Mouse (Mus musculus) intestine, postnatal 0 days (tissue): ENCODE measurements around the gene Nudt17. TPM values are rescaled to one million over a fixed set of nuclear protein-coding genes. Genes with fewer than 3 reads are reported as not detected.

ENCODE experiments used
- ATAC-seq: fragments of 200-750 bp; cut with Nextera tagmentation; 2 replicates; pipeline ENCODE4 v1.8.0; 2017; ENCODE audit warnings: mild to moderate bottlenecking, moderate TSS enrichment, moderate library complexity
- H3K27ac ChIP-seq: fragments of 300-500 bp; sonication (generic); 2 replicates; pipeline ENCODE4 v1.5.1; 2014; ENCODE audit warnings: mild to moderate bottlenecking, low read depth, low read length, moderate library complexity
- H3K27me3 ChIP-seq: fragments of 300-500 bp; sonication (generic); replicated peaks from 2 replicates; pipeline ENCODE4 v1.6.1; 2014; ENCODE audit warnings: low read length, mixed read lengths; ENCODE audit not compliant: control insufficient read depth, insufficient read depth
- H3K36me3 ChIP-seq: fragments of 300-500 bp; sonication (generic); 2 replicates; pipeline ENCODE4 v1.6.1; 2014; ENCODE audit warnings: mild to moderate bottlenecking, moderate library complexity; ENCODE audit not compliant: control insufficient read depth, insufficient read depth
- H3K4me1 ChIP-seq: fragments of 300-500 bp; sonication (generic); replicated peaks from 2 replicates; pipeline ENCODE4 v1.6.1; 2014; ENCODE audit warnings: antibody characterized with exemption, low read length, mixed read lengths; ENCODE audit not compliant: control insufficient read depth, insufficient read depth
- H3K4me2 ChIP-seq: fragments of 300-500 bp; sonication (generic); replicated peaks from 2 replicates; pipeline ENCODE4 v1.6.1; 2014; ENCODE audit warnings: low read depth, mild to moderate bottlenecking, moderate library complexity
- H3K4me3 ChIP-seq: fragments of 300-500 bp; sonication (generic); 2 replicates; pipeline ENCODE4 v1.5.1; 2014; ENCODE audit warnings: low read depth, low read length
- H3K9ac ChIP-seq: fragments of 300-500 bp; sonication (generic); 2 replicates; pipeline ENCODE4 v1.6.1; 2014; ENCODE audit warnings: mild to moderate bottlenecking, low read depth, low read length
- H3K9me3 ChIP-seq: fragments of 300-500 bp; sonication (generic); 2 replicates; pipeline ENCODE4 v1.6.1; 2016; ENCODE audit warnings: mixed run types; ENCODE audit not compliant: control insufficient read depth
- CTCF ChIP-seq: sonication (generic); IDR thresholded peaks from 2 replicates; pipeline ENCODE4 v1.5.1; 2016; ENCODE audit warnings: low read depth, mild to moderate bottlenecking, control low read depth, antibody characterized with exemption, moderate library complexity
- WGBS: fragments of 180-500 bp; shearing (Covaris S2); extraction: QIAGEN DNeasy Blood & Tissue Kit; methylation state at CpG from one replicate; pipeline ENCODE4 v1.1.7; 2014; 5-methylcytosine and 5-hydroxymethylcytosine counted together
- polyA plus RNA-seq: library from polyadenylated mRNA; unstranded; fragments of >200 nt; fragmentation: Nextera tagmentation; extraction: Ambion mirVana; gene quantifications from 2 replicates; pipeline ENCODE4 v1.2.1, GENCODE M21; 2015

The Nudt17 gene
- polyA plus RNA-seq, 1 experiment from 2014 or later: 2.2 TPM

DNA sequence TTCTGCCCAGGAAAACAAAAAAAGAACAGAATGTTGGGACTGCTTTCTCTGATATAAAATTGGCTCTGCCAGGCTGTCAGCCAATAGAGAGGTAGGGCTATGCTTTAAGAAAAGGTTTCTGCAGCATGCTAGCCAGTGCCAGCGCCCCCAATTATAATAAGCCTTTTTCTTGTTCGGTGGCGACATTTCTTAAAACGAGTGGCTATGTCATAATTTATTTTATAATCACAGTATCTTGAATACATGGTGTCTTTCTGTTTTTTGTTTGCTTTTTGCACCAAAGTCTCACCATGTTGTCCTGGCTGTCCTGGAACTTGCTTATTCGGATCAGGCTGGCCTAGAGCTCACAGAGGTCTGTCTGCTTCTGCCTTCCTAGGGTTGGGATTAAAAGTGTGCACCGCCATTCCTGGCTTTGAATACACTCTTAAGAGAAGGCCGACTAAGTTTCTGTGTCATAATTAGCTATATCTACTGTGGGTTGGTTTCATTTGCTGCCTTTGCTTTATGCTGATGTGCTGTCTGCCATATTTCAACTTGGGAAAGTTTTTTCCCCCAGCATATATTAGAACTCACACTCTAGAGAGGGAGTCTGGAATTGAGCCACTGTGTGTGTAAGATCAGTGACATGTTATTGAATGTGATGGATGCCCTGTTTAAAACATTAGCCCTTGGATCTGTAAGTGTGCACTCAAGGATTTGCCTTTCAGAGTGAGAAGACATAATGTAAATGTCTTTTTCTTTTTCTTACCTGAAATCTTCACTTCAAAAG lies 20.5 kb upstream of the Nudt17 start:
- Histone ChIP-seq H3K9me3 (no peaks in the 10 kb centered on the region), H3K4me1 (peaks cover 14% of the 10 kb centered on the region), H3K4me3 (peak overlapping the region; percentile 96), H3K27me3 (no peaks in the 10 kb centered on the region), H3K27ac (0 out of 2 replicates have a peak overlapping the region, but pooled peaks have one; percentile 87), H3K4me2 (peak overlapping the region; percentile 78), H3K36me3 (peaks cover 1% of the 10 kb centered on the region), H3K9ac (peak overlapping the region; percentile 84)
- WGBS: 46% methylated on average over 7 of the region's 7 CpGs
- ATAC-seq: no peak
- no peak for TF ChIP-seq CTCF

DNA sequence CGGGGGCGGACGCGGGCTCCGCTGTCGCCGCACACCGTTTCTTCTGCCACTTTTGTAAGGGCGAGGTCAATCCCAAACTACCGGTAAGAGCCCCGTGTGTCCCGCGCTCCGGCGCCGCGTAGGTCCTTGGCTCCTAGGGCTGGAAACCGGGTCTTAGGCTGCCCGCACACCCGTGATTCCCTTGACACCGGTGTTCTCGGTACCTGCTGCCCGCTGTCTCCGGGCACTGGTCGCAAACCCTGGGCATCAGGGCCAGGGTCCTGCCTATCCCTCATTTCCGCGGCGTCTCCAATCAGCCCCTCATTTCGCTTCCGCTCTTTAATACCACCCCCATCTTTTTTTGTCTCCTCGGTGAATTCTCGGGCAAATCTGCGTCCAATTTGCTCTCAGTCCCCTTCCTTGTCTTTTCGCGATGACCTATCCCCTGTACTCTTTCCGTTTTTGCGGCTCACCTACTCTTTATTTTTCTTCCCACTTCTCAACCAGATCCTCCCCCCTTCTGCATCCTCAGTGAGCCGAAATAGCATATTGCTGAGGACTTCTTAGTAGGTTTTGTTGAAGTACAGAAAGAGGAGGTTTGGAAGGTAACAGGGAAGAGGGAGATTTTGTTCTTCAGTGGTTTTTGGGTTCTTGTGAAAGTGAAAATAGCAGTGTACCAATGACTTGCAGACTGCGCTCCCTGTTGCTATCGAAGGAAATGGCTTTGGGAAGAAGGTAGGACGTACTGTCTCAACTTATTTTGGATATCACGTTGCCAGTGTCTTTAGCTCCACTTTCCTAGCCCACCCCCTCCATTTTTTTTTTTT lies 19.7 kb upstream of the Nudt17 start:
- Histone ChIP-seq H3K27me3 (no peaks in the 10 kb centered on the region), H3K27ac (peak overlapping the region; percentile 87), H3K9me3 (no peaks in the 10 kb centered on the region), H3K4me3 (peak overlapping the region; percentile 96), H3K36me3 (peaks cover 7% of the 10 kb centered on the region), H3K4me2 (peak overlapping the region; percentile 78), H3K9ac (peak overlapping the region; percentile 84), H3K4me1 (peaks cover 14% of the 10 kb centered on the region)
- no peak; the same call in 1 of the 2 replicates for ATAC-seq
- TF ChIP-seq CTCF: no peak
- WGBS: under 1% methylated on average over 42 of the region's 42 CpGs

DNA sequence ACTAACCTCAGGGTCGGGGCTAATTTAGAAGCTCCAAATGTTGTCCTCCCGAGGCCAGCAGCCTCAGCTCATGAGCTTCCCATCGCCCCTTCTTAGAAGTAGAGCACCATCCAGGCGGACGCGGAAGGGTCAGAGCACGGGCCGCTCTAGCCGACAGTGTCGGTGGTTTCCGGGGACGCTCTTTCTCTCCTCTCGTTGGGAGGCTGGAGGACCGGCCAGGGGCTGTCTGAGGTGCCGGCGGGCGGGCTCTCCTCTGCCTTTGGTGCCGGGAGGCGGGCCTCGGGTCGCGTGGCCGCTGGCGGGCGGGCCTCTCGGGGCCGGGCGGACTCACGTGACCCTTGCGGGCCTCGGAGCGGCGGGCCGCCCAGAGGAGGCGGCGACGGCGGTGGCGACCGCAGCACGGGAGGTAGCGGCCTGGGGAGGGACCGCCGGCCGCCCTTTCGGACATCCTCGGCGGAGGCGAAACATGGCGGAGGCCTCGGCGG lies 19.0 kb upstream of the Nudt17 start, which contains the start of the genes Polr3c and Rnf115:
Polr3c (minus strand) TSS at position 286 of the 485 bp plus-strand sequence.
Rnf115 (plus strand) TSS at position 322 of the 485 bp plus-strand sequence.
- Histone ChIP-seq H3K4me2 (peak within 1 kb of the TSS; percentile 78), H3K4me1 (peaks cover 14% of the 10 kb centered on the region), H3K9me3 (no peaks in the 10 kb centered on the region), H3K4me3 (peak within 1 kb of the TSS; percentile 96), H3K27me3 (no peaks in the 10 kb centered on the region), H3K36me3 (peaks cover 8% of the 10 kb centered on the region), H3K9ac (peak within 1 kb of the TSS; percentile 84), H3K27ac (peak within 1 kb of the TSS; percentile 87)
- peak; percentile 96 for ATAC-seq
- under 1% methylated on average over 40 of the region's 52 CpGs for WGBS
- TF ChIP-seq CTCF: no peak

DNA sequence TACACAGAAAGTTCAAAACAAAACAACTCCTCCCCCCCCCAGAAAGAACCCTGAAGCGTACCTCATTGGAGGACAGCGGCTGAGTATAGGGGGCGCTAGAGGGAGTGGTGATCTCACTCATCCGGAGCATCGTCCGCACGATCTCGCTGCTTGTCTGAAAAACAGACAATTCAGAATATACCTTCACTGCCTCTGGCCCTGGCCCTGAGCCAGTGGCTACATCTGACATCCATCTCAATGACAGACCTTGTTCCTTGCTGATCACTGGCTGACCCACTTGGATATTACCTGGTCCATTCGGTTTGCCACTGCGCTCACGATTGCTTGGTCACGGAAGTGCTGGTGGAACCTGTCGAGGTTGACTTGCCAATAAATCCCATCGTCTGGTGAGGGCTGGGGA lies 10.8 kb upstream of the Nudt17 start:
- Histone ChIP-seq H3K27ac (no peak overlapping the region), H3K4me2 (no peak overlapping the region), H3K27me3 (no peaks in the 10 kb centered on the region), H3K4me1 (no peaks in the 10 kb centered on the region), H3K9ac (no peak overlapping the region), H3K9me3 (no peaks in the 10 kb centered on the region), H3K4me3 (no peak overlapping the region), H3K36me3 (peaks cover 60% of the 10 kb centered on the region)
- WGBS: 49% methylated on average over 14 of the region's 14 CpGs
- TF ChIP-seq CTCF: peak; percentile 67
- ATAC-seq: no peak

GRCm38 (mm10) chr3:96715854-96716253 lies 7.5 kb upstream of the Nudt17 start:
- Histone ChIP-seq H3K27me3 (no peaks in the 10 kb centered on the region), H3K27ac (no peak overlapping the region), H3K4me2 (no peak overlapping the region), H3K36me3 (peaks cover 70% of the 10 kb centered on the region), H3K9me3 (no peaks in the 10 kb centered on the region), H3K4me1 (no peaks in the 10 kb centered on the region), H3K4me3 (no peak overlapping the region), H3K9ac (no peak overlapping the region)
- TF ChIP-seq CTCF: no peak
- WGBS: 61% methylated on average over 2 of the region's 2 CpGs
- ATAC-seq: no peak

DNA sequence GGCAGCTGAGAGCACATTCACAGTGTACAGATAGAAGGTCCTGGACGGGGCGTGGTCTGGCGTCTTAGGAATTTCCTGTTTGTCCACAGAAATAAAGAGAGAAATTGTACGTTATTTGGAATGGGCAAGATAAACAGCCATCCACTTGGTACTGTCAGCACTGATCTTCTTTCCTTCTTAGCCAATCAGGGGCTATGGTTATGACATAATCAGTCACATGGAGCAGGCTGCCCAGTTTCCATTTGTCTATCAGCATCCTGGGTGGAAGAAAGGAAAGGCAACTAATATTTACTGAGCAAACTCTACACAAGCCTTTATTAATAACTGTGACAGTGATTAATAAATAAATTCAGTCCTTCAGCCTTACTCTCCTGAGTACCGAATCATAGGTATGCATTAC lies 5.9 kb upstream of the Nudt17 start:
- no peak overlapping the region for H3K4me2 ChIP-seq
- no peak overlapping the region for H3K27ac ChIP-seq
- no peaks in the 10 kb centered on the region for H3K27me3 ChIP-seq
- H3K9ac ChIP-seq: no peak overlapping the region
- no peak overlapping the region for H3K4me3 ChIP-seq
- no peaks in the 10 kb centered on the region for H3K9me3 ChIP-seq
- no peak for ATAC-seq
- peaks cover 70% of the 10 kb centered on the region for H3K36me3 ChIP-seq
- TF ChIP-seq CTCF: no peak
- H3K4me1 ChIP-seq: no peaks in the 10 kb centered on the region
- WGBS: 80% methylated on average over 5 of the region's 5 CpGs
